Mouse (Mus musculus): Measurements from ENCODE around the gene Hsd3b2. TPM values are rescaled to one million over a fixed set of nuclear protein-coding genes. Genes with fewer than 3 reads are reported as not detected.
"Not testable (repeated sequence)": the region's sequence is repeated elsewhere in the genome, so short reads cannot be mapped to it uniquely, and the experiment has no call there.

The Hsd3b2 gene
- total RNA-seq (2021) = not detected
- long read RNA-seq, experiment 1 = 0 reads
- long read RNA-seq, experiment 2 = 0 reads

DNA sequence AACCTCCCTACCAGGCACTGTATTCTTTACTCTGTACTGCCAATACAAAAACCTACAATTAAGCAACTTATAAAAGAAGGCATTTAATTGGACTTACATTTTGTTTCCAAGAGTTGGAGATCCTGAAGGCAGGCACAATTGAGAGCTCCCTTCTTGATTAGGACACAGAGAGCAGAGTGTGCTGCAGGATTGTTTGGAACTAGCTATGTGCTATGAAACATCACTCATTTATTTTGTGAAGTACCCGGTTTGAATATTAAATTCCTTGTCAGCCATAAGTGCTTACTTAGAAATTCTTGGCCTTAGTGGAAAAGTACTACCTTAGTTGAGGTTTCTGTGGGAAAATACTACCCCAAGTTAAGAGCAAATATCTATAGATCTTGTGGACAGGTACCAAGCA lies at the start of gene Hsd3b2:
Hsd3b2 (minus strand) TSS at position 168 of the 400 bp plus-strand sequence.
- no peak for DNase-seq (ENCODE audit: low spot score in 2 of 2)

DNA sequence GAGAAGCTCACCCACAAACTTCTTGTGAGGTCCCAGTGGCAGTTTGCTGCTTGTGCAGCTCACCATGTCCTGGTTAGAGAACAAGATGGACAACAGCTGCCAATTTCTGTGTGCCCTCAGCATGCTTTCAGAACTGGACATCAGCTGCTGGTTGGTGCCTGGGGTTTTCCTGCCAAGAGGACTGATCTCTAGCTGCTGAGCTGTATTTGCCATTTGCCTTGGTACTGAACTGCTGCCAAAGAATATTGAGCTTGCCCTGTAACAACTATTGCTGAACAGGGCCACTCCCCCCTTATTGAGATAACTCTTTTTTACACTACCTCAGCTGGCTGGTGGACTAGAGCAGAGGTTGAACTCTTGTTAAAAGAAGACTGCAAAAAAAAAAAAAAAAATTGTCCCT lies 39.8 kb upstream of the Hsd3b2 start:
- no peak for DNase-seq (ENCODE audit: low spot score in 2 of 2)

DNA sequence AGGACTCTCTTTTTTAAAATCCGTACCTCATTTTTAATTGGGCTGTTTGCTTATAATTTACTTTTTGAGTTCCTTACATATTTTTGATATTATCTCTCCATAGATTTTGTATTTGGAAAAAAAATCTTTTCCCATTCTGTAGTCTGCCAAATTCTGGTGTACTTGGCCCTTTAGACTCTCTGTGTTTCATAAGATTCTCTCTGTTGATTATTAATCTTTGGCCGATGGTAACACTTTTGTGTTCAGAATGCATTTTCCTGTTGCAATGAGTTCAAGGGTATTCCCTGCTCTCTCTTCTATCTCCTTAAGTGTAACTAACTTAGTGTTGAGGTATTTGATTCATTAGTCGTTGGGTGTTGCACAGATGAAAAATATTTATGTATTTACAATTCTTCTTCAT lies 32.5 kb upstream of the Hsd3b2 start:
- no peak for DNase-seq (ENCODE audit: low spot score in 2 of 2)

DNA sequence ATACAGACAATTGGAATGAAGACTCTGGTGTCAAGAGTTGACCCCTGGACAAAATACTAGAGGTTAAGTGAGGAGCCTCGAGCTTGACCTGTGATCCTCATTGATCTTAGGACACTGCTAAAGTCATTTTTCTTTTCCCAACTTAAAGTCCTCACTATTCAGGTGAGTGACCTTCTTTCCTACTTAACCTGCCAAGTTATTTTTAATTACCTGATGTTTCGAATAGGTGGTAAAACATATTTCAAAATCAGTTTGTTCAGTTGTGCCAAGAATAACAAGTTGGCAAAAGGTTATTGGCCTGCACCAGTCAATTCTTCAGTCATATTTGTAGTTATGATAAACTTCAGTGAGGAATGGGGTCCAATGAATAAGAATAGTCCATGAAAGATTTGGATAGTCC lies 27.8 kb upstream of the Hsd3b2 start:
- no peak for DNase-seq (ENCODE audit: low spot score in 2 of 2)

DNA sequence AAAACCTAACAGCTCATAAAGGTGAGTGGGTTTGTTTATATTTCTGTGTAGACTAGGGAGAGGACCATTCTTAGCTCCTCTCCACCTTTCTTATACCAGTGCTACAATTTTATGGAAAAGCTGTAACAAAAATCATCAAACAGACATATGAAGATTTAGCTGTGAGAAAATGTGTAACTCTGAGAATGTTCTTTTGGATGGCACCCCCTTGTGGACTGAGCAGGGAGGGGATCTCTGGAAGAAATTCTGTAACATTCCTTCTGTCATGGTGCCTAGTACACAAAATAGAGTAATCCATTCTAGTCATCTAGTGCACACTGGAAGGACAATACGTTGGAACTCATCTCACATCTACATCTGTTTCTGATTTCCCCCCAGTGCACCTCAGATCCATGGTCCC lies 16.7 kb upstream of the Hsd3b2 start:
- DNase-seq (ENCODE audit: low spot score in 2 of 2) = not testable (repeated sequence)

DNA sequence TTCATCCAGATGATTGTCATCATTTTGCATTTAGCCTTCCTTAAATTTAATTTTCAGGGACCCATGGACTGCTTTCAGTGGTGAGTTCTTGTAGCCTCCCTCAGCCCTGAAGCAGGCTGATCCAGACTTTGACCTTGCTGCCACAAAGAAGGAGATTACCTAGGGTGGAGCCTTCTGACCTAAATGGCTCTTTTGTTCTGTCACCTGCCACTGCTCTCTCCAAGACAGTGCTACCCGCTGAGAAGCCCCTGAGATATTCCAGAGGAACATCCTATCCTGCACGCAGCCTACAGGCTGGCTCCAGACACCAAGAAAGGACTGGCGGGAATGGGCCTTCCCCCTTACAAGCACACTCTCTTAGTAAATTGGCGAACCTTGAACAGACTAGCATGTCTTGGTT lies 10.0 kb upstream of the Hsd3b2 start:
- no peak for DNase-seq (ENCODE audit: low spot score in 2 of 2)

DNA sequence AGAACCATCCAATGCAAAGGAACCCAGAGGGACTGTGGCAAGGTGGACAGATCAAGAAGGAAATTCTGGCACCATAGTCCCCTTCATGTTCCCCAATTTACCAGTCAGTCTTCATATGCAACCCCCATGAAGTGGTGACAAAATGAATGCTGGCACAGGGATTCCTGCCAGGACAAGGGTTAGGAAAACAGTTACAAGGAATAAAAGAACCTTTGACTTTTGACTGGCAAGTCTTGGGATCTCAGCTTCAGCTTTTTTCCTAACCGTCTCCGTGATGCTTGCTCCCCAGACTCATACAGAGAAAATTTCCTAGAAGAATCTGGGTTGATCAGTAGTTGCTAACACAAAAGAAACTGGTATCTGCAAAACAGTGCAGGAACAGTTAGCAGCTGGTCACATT lies 9.4 kb upstream of the Hsd3b2 start:
- DNase-seq (ENCODE audit: low spot score in 2 of 2) = no peak

DNA sequence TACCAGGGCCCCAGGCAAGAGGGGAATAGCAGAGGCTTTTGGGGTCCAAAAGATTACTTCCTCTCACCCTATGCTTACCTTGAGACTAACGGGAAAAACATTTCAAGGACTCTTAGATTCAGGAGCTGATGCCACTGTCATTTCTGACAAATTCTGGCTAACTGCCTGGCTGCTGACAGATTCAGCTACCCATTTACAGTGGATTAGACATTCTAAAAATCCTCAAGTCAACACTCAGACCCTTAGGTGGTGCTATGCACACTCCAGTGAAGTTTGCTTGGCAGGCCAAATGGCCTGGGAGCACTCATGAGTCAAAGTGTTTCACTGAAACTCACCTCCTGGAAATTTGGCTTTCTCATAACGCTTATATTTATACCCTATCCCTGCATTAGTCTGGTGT lies 1.9 kb upstream of the Hsd3b2 start:
- DNase-seq (ENCODE audit: low spot score in 2 of 2) = no peak

DNA sequence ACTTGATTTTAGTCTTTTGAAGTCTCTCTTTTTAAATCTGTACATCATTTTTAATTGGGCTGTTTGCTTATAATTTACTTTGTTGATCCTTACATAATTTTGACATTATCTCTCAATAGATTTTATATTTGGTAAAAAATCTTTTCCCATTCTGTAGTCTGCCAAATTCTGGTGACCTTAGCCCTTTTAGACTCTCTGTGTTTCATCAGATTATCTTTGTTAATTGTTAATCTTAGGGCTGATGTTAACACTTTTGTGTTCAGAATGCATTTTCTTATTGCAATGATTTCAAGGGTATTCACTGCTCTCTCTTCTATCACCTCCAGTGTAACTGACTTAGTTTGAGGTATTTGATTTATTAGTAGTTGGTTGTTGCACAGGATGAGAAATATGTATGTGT lies 3.6 kb downstream of the Hsd3b2 start:
- no peak for DNase-seq (ENCODE audit: low spot score in 2 of 2)

DNA sequence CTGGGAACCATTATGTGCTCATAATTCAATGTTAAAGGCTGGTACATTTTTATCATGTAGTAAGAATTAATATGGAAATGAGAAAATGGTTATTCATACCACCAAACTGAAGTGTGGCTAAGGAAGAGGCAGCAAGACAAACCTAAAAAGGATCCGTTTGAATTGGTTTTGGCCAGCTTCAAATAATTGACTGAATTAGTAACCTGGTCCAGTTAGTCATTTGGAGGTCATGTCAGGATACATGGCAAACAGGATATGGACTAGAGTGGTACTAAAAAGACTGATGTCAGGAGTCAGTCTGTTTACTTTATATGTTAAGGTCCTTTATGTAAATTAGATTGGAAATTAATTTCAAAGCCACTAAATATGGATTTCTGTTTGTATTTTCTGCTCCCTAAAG lies 41.9 kb downstream of the Hsd3b2 start:
- no peak for DNase-seq (ENCODE audit: low spot score in 2 of 2)

DNA sequence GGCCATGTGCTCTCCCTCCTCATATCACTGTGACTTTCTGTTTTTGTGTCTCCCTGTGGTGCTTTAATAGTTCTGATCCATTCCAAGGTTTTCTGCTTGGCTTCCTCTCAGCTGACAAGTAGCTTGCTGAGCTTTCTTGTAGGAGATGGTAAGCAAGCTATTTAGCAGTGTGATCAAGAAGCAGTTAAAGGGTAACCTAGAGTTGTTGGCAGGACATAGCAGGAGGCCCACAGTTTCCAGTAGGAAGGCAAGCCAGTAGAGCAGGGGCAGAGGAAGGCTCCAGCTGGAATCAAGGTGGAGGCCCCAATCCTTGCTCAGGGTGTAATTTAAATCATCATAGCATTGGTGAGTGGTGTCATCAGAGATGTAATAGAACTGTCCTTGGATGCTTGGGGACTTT lies 43.6 kb downstream of the Hsd3b2 start:
- DNase-seq (ENCODE audit: low spot score in 2 of 2) = no peak

Other genes with a start within 250 kb of the Hsd3b2 start
- not detected for gene Hsd3b4, start 214.0 kb downstream of the Hsd3b2 start, total RNA-seq (2021)
- not detected for gene Gm10681, start 135.7 kb downstream of the Hsd3b2 start, total RNA-seq (2021)
- not detected for gene Hsd3b5, start 94.3 kb downstream of the Hsd3b2 start, total RNA-seq (2021)
- gene Hsd3b3, start 38.6 kb upstream of the Hsd3b2 start, total RNA-seq (2021) = under 1 TPM in 1 of 2 experiments, not detected in 1; 0.52 TPM
- not detected for gene Hsd3b6, start 89.9 kb upstream of the Hsd3b2 start, total RNA-seq (2021)
- gene Hsd3b1, start 135.3 kb upstream of the Hsd3b2 start, total RNA-seq (2021) = under 1 TPM in 1 of 2 experiments, not detected in 1; 0.16 TPM
- under 1 TPM in 1 of 2 experiments, not detected in 1; 0.34 TPM for gene Hao2, start 168.7 kb upstream of the Hsd3b2 start, total RNA-seq (2021)

Measured in gastrocnemius, postnatal 4 days (tissue).